Mouse (Mus musculus) frontal cortex, adult (tissue): Measurements from ENCODE around the gene Ahrr.

Source experiments
- ATAC-seq: cut with Nextera tagmentation; 2 replicates; pipeline ENCODE4 v1.9.2; 2017; ENCODE audit warnings: mild to moderate bottlenecking, moderate library complexity, mixed read lengths; ENCODE audit not compliant: low TSS enrichment

Gene Ahrr

DNA sequence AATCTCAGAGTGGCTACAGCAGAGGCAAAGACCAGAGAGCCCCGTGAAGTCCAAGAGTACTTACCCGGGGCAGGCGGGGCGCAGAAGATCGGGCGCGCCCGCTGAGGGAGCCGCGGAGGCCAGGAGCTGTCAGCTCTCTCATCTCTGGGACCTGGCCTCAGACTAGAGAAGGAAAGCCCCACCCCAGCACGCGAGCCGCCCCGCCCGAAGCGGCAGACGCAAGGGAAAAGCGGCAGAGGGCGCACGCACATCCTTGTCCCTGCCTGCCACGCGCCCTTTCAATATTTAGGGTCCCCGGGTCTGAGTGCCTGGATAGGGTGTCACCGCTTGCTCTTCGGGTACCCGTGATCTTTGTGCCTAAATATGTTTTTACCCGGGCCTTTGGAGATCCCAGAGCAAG lies at the start of gene Ahrr:
Gene Ahrr (minus strand): TSS at position 165 of the 400 bp plus-strand sequence.
- ATAC-seq = peak; percentile 96

DNA sequence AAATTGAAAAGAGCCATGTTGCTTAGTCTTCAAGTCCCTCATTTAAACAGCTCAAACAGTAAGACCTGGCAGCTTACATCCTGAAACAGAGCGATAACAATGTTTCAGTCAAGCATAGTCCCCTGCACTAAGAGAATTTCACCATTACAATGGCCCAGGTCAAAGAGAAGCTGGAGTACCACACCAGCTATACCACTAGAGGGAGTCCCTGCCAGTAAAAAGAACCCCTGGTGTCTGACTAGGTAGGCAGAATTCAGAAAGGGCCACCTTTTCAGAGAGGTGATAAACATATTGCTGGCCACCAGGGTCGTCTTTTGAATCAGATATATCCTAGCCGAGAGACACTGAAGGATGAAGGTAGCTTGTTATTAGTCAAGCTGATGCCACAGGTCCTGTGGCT lies 48.9 kb upstream of the Ahrr start:
- ATAC-seq = peak; percentile 92

DNA sequence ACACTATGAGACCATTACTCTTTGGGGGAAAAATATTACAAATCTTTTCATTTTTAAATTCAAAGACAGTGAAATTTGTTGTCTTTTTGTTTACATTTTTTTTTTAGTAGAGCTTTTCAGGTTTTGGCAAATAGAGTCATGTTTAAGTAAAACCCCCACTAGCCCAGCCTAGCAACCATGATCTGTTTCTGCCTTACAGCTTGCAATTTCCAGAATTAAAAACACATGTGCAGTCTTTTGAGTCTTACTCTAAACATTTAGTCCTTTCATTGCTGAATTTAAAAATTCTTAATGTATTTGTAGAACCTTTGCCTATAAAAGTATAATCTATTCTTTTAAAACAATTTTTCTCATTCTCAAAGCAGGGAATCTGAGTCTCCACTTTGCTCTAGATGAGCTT lies 37.2 kb upstream of the Ahrr start:
- no peak for ATAC-seq

DNA sequence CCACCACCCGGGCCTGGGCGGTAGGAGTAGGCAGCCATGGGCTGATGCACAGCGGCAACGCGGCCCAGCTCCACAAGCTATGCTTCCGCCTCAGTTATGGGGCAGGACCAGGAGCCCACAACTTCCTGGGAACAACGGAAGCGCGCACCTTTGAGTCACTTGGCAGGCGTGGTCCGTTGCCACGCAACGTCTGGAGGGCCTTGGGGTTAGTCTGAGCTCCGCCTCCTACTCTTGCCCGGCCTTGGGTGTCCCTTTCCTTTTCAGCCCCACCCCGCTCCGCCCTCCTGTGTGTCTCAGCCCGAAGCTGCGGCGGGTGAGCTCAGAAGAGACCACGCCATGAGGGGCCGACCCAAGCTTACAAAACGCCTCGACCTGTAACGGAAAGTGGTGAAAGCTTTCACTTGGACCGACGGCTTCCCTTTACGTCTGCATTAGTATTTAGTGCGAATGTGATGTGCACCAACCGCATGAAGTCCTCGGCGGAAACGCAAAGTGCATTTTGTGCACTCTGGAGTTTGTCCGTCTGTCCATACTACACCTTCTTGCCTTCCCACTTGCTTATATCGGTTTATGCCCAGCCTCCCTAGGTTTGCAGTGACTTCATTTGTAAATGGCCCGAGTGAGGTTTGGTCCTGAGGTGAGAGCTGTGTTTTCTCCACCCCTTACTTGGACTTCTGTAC lies 25.2 kb upstream of the Ahrr start, which contains the start of gene Pdcd6:
Gene Pdcd6 (minus strand): TSS at position 411 of the 680 bp plus-strand sequence.
- ATAC-seq = peak; percentile 98

DNA sequence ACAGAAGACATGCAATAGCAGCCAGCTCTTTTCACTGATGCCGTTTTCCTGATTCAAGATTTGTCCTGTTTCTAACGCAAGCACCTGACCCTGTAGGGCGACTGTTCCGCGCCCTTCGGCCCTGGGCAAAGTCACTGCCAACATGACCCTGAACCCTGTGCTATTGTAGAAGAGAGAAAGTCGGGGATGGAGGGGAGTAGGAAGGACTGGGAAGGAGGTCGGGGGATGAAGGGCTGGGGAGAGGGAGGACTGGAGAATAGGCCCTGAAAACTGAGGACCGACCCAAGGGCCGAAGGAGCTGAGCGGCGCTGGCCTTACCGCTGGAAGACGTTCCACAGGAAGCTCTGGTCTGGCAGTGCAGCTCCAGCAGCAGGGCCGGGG lies 24.6 kb upstream of the Ahrr start:
- no peak for ATAC-seq

DNA sequence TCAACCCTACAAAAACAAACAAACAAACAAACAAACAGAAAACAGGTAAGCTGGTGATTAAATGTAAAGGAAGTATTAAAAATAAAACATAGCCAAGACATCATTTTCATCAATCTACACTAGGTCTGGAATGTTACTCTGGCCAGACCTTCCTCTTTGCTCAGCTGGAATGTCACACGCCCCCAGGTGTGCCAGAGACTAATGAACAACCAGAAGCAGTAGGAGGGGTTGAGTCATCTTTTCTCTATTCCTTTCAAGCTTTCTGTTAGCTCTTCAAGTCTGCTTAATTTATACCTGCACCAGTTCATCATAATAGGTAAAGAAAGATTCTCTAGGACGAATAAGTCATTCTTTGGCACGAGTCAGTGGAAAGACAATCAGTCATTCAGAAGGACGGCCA lies 24.3 kb upstream of the Ahrr start:
- ATAC-seq = no peak

DNA sequence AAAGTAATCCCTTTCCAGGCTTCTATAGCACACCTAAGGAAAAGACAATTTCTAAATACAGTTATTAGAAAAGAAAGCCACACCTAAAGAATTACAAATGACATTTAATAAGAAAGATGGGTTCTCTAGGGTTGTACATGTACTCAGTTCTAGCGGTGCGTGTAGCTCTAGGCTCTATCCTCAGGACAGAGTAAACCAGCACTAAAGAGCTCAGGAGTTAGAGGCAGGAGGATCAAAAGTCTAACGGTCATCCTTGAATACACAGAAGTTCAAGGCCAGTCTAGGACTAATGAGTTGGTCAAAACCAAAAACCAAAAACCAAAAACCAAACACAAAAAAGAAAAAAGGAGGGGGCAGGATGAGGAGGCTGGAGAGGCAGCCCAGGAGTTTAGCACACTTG lies 22.5 kb upstream of the Ahrr start:
- ATAC-seq = no peak

DNA sequence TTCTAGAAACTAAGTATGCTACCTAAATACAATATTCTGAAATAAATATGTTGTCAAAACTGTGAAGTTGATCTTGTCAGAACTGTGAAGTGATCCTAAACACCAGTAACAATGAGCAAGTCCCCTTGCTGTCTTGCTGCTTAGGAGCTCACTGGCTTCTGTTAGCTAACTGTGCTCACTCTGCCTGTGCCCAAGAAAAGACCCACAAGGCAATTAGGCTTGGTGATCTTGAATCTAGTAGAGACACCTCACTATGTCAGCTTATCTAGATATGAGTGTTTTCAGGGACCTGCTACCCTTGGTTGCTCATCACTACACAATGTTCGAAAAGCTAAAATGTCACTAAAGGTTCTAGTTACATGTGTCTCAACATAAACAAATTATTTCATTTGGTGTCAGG lies 13.6 kb upstream of the Ahrr start:
- no peak for ATAC-seq

DNA sequence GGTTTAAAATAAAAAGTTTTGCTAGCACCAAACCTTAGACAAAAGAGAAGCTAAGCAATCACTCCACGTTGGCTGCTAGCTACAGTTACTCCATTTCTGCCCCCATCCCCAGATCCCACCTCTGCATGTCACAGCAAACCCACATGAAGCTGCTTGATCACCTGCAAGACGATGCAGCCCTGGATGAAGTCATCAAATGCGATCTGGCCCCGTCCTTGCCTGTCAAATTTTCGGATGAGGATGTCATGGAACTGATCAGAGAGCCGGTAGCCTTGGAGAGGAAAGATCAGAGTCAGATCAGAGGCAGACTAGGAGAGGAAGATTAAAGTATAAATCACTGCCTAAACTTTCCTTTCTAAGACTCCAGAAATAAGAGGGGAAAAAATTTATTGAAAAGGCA lies 13.2 kb upstream of the Ahrr start:
- ATAC-seq = no peak

DNA sequence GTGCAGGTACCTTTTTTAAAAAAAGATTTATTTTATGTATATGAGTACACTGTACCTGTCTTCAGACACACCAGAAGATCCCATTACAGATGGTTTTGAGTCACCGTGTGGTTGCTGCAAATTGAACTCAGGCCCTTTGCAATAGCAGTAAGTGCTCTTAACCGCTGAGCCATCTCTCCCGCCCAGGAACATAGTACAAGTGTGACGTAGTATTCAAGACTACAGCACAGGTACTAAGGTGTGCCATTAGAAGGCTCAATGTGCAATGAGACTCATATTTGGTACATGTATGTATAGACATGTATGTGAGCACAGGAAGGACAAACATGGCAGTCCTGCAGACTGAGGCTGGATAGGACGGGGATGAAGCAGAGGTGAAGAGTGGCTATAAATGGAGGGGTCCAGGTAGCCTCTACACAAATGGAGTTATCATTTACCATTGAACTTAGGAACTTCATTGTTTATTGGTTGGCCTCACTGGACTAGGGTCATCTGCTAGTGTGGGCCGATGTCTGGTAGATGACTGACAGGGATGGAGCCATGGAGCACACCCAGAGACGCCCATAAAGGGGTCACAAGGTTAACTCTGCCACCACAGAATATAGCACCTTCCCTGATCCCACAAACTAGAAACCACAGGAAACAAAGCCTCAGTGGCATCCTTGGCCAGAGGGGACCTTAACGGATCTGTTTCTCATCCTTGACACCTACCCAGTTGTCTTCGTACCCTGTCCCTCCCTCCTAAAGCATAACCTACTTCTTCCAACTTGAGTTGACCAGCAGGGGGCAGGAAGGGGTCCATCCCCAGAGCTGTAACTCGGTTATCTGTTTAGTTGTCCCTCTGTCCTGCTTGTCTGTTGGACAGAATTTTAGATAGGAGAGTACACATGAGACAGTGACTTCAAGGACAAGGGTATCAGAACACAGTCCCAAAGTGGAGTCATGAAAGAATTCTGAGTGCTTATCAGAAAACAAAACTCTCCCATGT lies 10.2 kb upstream of the Ahrr start:
- peak; percentile 38; the same call in 1 of the 2 replicates for ATAC-seq

DNA sequence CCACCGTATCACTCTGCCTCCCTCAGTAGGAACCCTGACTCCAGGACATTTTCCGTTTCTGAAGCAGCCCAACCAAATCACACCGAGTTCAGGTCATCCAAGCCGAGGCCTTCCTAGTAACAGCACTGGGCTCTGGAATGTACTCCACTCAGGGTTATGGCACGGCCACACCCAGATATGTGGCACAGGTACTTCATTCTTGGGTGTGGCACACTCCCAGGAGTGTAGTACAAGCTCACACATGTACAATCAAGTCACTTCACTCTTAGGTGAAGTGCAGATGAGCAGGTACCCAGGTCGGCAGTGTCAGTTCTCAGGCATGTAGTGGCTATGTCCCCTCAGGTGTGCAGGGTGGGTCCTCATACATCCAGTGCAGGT lies 9.5 kb upstream of the Ahrr start:
- ATAC-seq = no peak; the same call in 1 of the 2 replicates

DNA sequence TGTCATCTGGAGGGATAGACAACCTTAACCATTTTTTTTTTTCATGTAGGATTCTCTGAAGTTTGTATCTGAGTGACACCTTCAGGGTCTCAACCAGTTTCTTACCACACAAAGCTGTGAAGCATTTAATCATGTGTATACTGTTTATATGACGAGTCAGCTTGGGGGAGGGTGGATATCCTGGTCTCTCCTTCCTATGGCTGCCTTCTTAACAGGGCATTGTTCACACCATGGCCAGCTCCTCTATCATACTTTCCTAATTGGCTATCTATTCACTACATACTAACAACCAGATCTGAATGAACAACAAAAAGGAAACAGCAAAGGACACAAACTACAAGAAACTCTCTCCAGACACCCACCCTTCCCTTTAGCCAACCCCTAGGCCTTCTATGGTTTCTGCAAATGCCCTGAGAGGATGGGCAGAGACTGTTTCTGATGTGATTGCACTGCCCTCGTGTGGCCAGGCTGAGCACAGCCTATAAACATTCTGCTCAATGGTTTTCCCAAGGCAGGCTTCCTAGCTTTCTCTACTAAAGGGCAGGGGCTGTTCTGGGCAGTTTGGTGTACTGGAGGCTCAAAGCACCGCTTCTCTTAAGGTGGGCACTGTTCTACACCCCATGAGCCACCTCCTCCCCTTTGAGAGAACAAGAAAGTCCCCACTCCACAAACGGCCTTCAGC lies 8.9 kb upstream of the Ahrr start:
- ATAC-seq = peak; percentile 98

DNA sequence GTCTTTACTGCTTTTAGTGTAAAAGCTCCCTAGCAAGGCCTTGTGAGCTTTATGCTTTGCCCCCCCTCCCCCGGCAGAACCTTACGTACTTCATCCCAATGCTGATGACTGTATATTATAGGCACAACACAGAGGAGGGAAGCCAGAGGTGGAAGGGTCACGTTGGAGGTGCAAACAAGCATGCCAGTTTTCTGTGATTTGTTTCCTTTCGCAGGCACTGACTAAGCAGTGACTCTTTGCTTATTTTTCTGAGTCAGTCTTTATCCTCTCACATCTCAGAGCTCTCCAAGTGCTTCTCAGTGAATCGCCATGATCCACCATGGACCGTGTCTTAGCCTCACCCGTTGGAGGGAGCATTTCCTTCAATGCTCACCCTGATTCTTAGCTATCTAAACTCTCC lies 4.2 kb upstream of the Ahrr start:
- ATAC-seq = no peak

DNA sequence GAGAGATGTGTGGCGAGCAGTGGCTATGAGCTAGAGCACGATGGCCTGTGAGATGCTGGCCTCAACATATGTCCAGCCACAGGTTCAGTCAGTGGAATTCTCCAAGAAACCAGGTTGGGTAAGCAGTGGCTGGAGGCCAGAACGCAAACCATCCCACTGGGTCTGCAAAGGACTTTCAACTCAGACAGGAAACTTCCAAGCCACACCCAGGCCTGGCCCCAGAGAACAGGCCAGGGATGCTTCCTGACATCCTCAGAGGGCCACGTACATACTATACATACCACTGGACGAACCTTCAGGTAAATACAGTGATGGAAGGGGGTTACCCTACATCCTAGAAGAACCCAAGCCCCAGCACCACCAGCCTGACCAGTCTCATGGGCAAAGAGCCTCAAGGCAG lies 2.5 kb downstream of the Ahrr start:
- ATAC-seq = no peak

DNA sequence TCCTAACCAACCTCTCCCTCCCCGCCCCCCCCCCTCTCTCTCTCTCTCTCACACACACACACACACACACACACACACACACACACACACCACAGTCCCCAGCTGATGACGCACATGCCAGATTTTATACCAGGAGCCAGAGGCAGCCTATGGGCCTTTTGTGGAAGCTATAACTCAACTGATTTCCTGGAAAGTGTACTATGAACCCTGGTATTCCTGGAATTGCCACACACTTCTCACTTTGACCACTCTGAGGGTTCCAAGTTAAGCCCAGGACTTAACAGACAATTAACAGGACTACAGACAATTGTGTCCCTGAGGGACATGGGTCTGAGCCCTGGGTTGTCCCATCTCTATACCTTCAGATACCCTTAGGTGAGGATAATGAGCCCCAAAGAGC lies 9.8 kb downstream of the Ahrr start:
- ATAC-seq = no peak

DNA sequence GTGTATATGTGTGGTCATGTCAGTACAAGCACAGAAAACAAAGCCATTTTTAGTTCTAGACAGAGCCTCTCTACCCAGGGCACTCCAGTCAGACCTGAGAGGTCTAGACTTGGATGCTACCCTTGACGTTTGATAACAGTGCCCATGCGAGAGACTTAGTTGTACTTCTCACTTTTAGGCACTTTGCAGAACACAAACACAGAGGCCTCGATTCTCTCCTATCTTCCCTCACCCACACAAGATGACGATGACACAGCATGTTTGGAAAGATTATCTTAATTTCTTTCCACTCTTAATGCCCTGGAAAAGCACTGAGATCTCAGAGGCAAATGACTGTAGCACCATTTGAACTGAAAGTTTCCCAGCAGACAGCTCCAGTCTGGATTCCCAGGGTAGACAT lies 16.4 kb downstream of the Ahrr start:
- ATAC-seq = no peak

DNA sequence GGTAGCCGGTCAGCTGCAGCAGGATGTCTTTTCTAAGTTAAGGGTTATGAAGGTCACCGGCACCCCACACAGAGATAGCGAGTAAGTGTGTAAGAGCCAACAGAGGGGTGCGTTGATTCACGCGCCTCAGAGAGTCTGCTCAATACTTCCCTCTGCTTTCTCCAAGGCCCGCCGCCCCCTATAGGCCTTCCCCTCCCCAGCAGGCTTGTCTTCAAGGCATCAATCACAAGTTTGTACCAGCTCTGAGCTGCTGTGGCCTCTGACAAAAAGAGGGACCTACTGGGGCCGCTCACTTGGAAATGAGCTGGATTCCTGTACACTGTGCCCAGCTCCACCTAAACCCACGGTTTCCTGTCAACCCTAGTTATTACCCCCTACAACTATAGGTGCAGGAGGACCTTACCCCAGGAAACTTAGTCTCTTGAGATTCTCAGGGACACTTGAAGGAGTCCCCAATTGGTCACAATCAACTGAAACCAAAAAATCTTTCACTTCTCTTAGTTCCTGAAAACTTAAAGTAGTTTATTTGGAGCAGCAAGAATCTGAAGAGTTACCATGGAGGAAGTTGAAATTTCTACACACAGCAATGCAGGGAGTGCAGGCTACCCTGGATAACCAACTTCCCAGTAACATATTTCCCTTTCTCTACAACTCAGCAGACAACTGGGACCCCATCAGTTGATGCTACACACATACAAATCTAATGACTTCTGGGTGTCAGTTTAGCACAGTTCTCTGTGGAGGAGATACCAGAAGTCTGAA lies 31.7 kb downstream of the Ahrr start:
- peak; percentile 70 for ATAC-seq

DNA sequence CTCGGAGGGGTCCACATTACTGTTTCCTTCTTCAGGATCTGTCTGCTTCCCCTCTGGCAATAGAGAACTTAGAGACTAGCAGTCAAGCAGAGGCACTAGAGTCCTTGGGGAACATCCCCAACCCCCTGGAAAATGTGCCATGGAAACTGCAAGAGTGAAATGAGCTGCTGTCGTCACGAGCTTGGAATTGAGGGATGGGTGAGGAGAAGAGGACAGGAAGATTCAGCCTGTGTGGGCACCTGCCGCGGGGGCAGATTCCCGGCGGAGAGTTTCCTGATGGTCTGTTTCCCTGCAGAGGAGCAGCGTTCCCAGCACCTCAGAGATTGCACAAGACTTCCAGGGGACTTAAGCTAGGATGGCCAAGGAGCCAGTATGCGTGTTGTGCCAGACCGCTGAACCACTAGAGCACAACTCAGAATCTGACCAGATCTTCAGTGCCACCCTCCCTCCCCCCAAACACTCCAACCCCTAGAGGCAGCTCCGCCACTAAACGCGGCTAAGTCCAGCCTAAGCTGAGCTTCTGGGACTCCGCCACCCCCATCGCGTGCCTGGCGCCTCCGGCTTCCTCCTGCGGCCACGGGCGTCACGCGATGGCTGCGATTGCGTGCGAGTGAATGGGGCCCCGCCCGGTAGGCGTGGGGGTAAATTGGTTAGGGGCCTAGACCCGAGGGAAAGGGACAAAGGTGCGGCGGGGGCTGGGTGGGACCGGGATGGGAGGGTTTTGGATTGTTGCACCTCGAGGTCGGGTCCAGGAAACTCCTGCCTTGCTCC lies 32.5 kb downstream of the Ahrr start:
- peak; percentile 86 for ATAC-seq

DNA sequence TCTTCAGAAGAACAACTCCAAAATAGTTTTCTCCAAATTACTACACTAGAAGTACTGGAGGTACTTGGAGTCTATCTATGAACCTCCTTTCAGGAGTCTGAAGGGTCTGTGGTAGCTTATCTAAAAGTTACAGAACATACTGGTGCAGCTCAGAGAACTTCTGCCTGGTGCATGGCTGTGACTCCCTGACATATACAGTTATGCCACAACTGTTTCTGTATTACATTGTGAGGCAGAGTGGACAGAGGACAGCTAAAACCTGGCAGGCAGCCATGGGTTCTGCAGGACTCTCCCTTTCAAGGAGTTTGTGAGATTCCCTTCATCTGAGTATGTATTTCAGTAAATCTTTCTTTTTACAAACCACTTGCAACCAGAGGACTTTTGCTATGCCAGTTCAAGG lies 45.6 kb downstream of the Ahrr start:
- ATAC-seq = no peak

DNA sequence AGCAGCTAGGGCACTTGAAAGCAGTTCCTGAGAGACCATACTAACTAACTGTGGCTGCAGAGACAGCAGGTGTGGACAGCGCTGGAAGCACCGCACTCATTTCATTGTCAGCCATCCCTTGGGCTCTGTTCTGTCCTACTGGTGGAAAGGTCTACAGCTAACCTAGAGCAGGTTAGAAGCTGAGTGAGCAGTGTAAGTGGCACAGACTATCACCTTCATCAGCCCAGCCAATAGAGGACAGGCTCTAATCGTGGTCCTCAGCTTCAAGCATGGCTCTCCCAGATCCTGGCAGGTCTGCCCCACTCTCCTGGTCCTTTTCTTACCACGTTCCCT lies 46.3 kb downstream of the Ahrr start:
- peak; percentile 70; the same call in 1 of the 2 replicates for ATAC-seq
